Mouse (Mus musculus) erythroblast, embryonic 14.5 days (primary cell): ENCODE data around the gene Arhgap15. TPM values are rescaled to one million over a fixed set of nuclear protein-coding genes. Genes with fewer than 3 reads are reported as not detected.

Experiments
- H3K27me3 ChIP-seq: 2 replicates; pipeline ENCODE4 v1.6.1; 2012; ENCODE audit warnings: inconsistent platforms; ENCODE audit not compliant: control insufficient read depth
- H3K36me3 ChIP-seq: 2 replicates; pipeline ENCODE4 v1.6.1; 2012; ENCODE audit warnings: mild to moderate bottlenecking, inconsistent platforms; ENCODE audit not compliant: control insufficient read depth
- H3K4me1 ChIP-seq: 2 replicates; pipeline ENCODE4 v1.6.1; 2012; ENCODE audit warnings: inconsistent platforms; ENCODE audit not compliant: control insufficient read depth
- H3K4me3 ChIP-seq: replicated peaks from 2 replicates; pipeline ENCODE3; 2012; ENCODE audit warnings: moderate library complexity, mild to moderate bottlenecking, inconsistent platforms
- H3K9me3 ChIP-seq: 2 replicates; pipeline ENCODE4 v1.6.1; 2012; ENCODE audit warnings: low read length, inconsistent platforms, mixed read lengths; ENCODE audit not compliant: control insufficient read depth
- GATA1 ChIP-seq: IDR thresholded peaks from 2 replicates; pipeline ENCODE4 v1.6.1; 2012; ENCODE audit warnings: low read length, inconsistent platforms, mixed read lengths
- TAL1 ChIP-seq: IDR thresholded peaks from 3 replicates; pipeline ENCODE4 v1.6.1; 2012; ENCODE audit warnings: low read length, inconsistent platforms, mixed read lengths
- polyA plus RNA-seq: library from polyadenylated mRNA; stranded (reverse); fragments of >175 nt; gene quantifications from 2 replicates; pipeline ENCODE4 v1.2.3, GENCODE M21; 2012

Gene Arhgap15
- polyA plus RNA-seq, 1 experiment: 0.02 TPM

DNA sequence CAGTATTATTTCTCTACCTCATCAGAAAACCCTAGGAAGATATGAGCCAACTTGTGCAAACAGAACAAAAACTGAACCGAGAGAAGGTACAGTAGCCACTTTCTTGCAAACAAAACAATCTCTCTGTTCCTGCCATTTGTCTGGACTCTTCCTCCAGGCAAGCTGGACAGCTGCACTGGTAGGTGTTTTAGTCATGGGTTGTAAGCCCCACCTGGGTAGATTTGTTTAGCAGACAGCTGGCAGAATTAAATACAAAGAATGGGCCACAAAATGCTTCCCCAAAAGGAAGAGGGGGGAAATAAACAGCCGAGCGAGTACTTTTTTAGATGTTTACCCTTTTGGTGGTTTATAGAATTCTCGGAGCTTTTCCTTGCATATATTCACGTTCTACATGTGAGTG is 688.0 kb downstream of the Arhgap15 start:
- no peaks in the 10 kb centered on the region for H3K4me1 ChIP-seq
- no peak for TF ChIP-seq TAL1
- TF ChIP-seq GATA1: no peak
- H3K4me3 ChIP-seq: no peak overlapping the region

DNA sequence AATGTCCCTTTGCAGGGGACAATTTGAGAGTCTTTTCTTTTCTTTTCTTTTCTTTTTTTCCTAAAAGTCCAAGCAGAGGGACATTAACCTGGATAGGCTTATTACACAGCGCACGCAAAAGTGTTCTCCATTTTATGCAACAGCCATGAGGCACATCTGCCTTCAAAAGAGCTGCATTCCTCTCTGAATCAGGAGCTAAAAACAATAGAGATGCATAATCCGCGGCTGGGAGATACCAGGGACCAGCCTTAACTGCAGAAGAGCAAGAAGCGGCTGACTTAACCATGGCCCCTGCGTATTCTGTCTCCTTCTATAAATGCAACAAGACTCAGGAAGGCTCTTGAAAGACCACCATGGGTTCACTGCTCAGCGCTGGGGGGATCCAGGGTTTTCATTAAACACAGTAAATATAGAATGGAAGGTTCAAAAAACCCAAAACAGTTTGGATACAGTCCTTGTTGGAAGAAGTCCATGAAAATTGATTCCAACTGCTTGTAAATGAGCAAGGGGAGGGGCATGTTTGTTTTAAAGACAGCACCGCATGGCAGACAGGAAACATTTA is 689.0 kb downstream of the Arhgap15 start:
- Histone ChIP-seq H3K4me1 (no peaks in the 10 kb centered on the region), H3K4me3 (no peak overlapping the region), H3K36me3 (no peaks in the 10 kb centered on the region), H3K9me3 (peaks cover 7% of the 10 kb centered on the region), H3K27me3 (no peaks in the 10 kb centered on the region)
- no peak for TF ChIP-seq TAL1
- TF ChIP-seq GATA1: no peak

More for the DNA sequence above, 688.0 kb downstream of the Arhgap15 start:
- no peaks in the 10 kb centered on the region for H3K9me3 ChIP-seq
- H3K27me3 ChIP-seq: no peaks in the 10 kb centered on the region
- no peaks in the 10 kb centered on the region for H3K36me3 ChIP-seq

DNA sequence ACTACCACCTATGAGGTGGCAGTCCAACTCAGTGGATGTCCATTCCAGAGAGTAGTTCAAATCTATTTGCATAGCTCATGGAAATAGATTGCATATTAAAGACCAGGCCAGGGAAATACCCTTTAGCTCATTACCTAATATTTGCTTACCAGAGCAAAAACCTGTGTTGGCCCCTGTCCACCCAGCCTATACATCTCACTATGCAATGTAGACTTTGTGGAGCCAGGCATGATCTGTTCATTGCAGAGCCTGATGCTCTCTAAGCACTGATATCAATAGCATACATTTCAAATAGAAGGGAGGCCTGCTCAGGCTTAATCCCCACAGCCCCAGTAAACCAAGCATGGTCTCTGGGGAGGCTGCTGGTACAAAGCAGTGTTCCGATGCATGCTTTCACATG is 689.4 kb downstream of the Arhgap15 start:
- no peak overlapping the region for H3K4me3 ChIP-seq
- H3K36me3 ChIP-seq: no peaks in the 10 kb centered on the region
- TF ChIP-seq GATA1 (no peak), TAL1 (no peak)
- H3K9me3 ChIP-seq: peaks cover 7% of the 10 kb centered on the region
- H3K4me1 ChIP-seq: no peaks in the 10 kb centered on the region
- H3K27me3 ChIP-seq: no peaks in the 10 kb centered on the region

DNA sequence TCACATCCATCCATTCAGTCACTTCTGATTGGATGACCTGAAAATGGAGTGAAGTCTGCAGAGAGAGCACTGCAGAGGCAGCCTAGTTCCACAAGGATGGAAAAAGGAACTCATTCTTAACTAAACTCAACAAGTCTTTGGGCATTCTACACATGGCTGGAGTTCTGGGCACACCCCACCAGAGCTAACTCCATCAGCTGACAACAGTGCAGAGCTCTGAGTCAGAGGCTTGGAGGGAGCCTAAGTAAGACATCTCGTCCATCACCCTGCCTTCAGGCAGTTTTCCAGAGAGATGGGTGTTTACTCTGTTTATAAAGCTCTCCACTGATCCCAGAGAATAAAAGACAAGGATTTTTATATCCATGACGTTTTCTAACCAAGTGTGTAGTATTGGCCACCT is 696.3 kb downstream of the Arhgap15 start:
- peaks cover 7% of the 10 kb centered on the region for H3K9me3 ChIP-seq
- H3K27me3 ChIP-seq: no peaks in the 10 kb centered on the region
- TF ChIP-seq GATA1 (no peak), TAL1 (no peak)
- H3K4me1 ChIP-seq: no peaks in the 10 kb centered on the region
- no peaks in the 10 kb centered on the region for H3K36me3 ChIP-seq
- H3K4me3 ChIP-seq: no peak overlapping the region

Other genes with a start within 250 kb of the Arhgap15 start
- gene Kynu, start 193.5 kb upstream of the Arhgap15 start, polyA plus RNA-seq: not detected in 2 replicates